Mouse (Mus musculus) liver, embryonic 14.5 days (tissue): ENCODE results near the gene Jsrp1. TPM values are rescaled to one million over a fixed set of nuclear protein-coding genes. Genes with fewer than 3 reads are reported as not detected.

Experiments used
- ATAC-seq: fragments of 200-750 bp; cut with Nextera tagmentation; 2 replicates; pipeline ENCODE4 v1.8.0; 2017; ENCODE audit warnings: moderate number of reproducible peaks, mild to moderate bottlenecking, moderate library complexity; ENCODE audit not compliant: insufficient read depth
- DNase-seq, 3 experiments: peaks; one replicate each; pipeline ENCODE4 v3.0.0-alpha.2; 2012 to 2013; ENCODE audit warnings: low read depth in 3 of 3, low spot score in 3 of 3
- H3K27ac ChIP-seq: fragments of 300-500 bp; sonication (generic); 2 replicates; pipeline ENCODE4 v1.5.1; 2014; ENCODE audit warnings: moderate library complexity, mild to moderate bottlenecking, control low read depth, inconsistent platforms
- H3K27me3 ChIP-seq: fragments of 300-500 bp; sonication (generic); 2 replicates; pipeline ENCODE4 v1.6.1; 2014; ENCODE audit warnings: mild to moderate bottlenecking, low read length, moderate library complexity; ENCODE audit not compliant: control insufficient read depth, insufficient read depth
- H3K36me3 ChIP-seq: fragments of 300-500 bp; sonication (generic); replicated peaks from 2 replicates; pipeline ENCODE4 v1.6.1; 2014; ENCODE audit warnings: low read depth; ENCODE audit not compliant: control insufficient read depth, insufficient read depth
- H3K4me1 ChIP-seq, 2 experiments: fragments of 200-500 bp in 1 of 2; fragments of 300-500 bp in 1 of 2; sonication (generic) in 1 of 2; replicated peaks; 2 replicates each; pipeline ENCODE4 v1.6.1; 2012 to 2014; ENCODE audit warnings: antibody characterized with exemption in 1 of 2, inconsistent platforms in 1 of 2, low read length in 1 of 2; ENCODE audit not compliant: control insufficient read depth in 2 of 2, insufficient read depth in 2 of 2
- H3K4me2 ChIP-seq: fragments of 300-500 bp; sonication (generic); 2 replicates; pipeline ENCODE4 v1.6.1; 2014; ENCODE audit warnings: low read depth, mild to moderate bottlenecking, control low read depth, moderate library complexity
- H3K4me3 ChIP-seq, 2 experiments: fragments of 200-500 bp in 1 of 2; fragments of 300-500 bp in 1 of 2; sonication (generic) in 1 of 2; 2 replicates each; pipeline ENCODE4 v1.5.1; 2012 to 2014; ENCODE audit warnings: low read depth in 2 of 2, low read length in 2 of 2, mild to moderate bottlenecking in 2 of 2, control low read depth in 1 of 2, inconsistent platforms in 1 of 2, moderate library complexity in 1 of 2; ENCODE audit not compliant: insufficient read depth in 1 of 2
- H3K9ac ChIP-seq: fragments of 300-500 bp; sonication (generic); replicated peaks from 2 replicates; pipeline ENCODE4 v1.6.1; 2014; ENCODE audit warnings: mild to moderate bottlenecking, control low read depth, moderate library complexity
- H3K9me3 ChIP-seq: fragments of 300-500 bp; sonication (generic); 2 replicates; pipeline ENCODE4 v1.6.1; 2016; ENCODE audit warnings: low read length, mixed read lengths; ENCODE audit not compliant: control insufficient read depth
- CTCF ChIP-seq: IDR thresholded peaks from 2 replicates; pipeline ENCODE4 v1.5.1; 2016; ENCODE audit warnings: antibody characterized with exemption, low read depth, control low read depth
- EP300 ChIP-seq: IDR thresholded peaks from 2 replicates; pipeline ENCODE4 v1.6.1; 2016; ENCODE audit warnings: antibody characterized with exemption, low read depth
- WGBS: fragments of 180-500 bp; shearing (Covaris S2); extraction: QIAGEN DNeasy Blood & Tissue Kit; methylation state at CpG from one replicate; pipeline ENCODE4 v1.1.7; 2014; ENCODE audit not compliant: insufficient replicate concordance; 5-methylcytosine and 5-hydroxymethylcytosine counted together
- polyA plus RNA-seq, 2 experiments: library from polyadenylated mRNA; depleted of rRNA in 1 of 2; stranded (reverse) in 1 of 2; unstranded in 1 of 2; fragments of >200 nt; fragmentation: Nextera tagmentation in 1 of 2; extraction: Ambion mirVana in 1 of 2; gene quantifications; 2 replicates each; pipeline versions ENCODE4 v1.2.1 to v1.2.3; 2012 to 2014

Jsrp1 gene
- polyA plus RNA-seq, 2 experiments, result not detected

DNA sequence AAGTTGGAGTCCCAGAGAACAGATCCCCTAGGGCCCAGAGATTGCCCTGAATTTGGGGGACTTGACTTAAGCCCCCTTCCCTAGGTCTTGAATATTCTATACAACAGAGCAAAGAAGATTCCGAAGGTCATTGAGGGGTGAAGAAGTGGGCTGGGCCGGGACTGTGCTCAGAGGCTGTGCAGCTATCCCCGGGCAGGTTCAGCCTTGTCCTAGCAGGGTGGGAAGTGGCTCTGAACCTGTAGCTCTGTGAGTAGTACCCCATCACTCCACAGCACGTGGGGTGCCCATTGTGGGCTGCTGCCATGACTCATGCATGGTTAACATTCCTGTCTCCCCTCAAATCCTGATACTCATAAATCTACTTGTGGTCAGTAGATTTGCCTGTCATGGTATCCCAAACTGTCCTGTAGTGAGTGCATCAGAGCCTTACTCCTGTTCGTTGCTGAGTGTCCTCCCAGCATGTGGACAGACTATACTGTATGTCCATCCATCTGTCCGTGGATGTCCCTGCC lies 36.9 kb downstream of the Jsrp1 start:
- Histone ChIP-seq H3K9me3 (no peaks in the 10 kb centered on the region), H3K4me2 (no peak overlapping the region), H3K4me1 (peaks cover 3 to 9% of the 10 kb centered on the region in 2 experiments; a peak in 3 of 4 replicates), H3K4me3 (no peak overlapping the region), H3K27me3 (no peaks in the 10 kb centered on the region), H3K36me3 (peaks cover 73% of the 10 kb centered on the region), H3K27ac (no peak overlapping the region), H3K9ac (no peak overlapping the region)
- TF ChIP-seq CTCF (no peak), EP300 (no peak)
- 82% methylated on average over 6 of the region's 6 CpGs for WGBS
- ATAC-seq, result no peak
- no peak for DNase-seq

DNA sequence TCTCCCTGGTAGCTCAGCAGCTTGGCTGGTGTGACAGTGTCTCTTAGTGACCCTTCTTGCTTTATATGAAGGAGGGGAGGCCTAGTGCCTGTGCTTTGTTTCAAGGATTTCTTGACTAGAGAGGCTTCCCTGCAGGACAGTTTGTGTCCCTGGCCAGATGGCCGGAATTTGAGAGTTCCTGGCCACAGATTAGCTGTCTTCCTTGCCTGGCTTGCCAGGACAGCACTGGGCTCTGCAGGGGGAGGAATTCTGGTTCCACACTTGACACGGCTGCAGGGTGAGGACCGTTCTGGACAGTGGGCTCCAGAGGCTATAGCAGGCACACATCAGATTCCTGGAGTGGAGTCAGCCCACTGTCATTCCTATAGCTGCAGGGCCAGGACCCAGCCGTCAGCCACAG lies 37.6 kb downstream of the Jsrp1 start:
- H3K4me3 ChIP-seq, result no peak overlapping the region
- ATAC-seq, result no peak
- H3K4me1 ChIP-seq, result peaks cover 3 to 9% of the 10 kb centered on the region in 2 experiments; a peak in 3 of 4 replicates
- no peaks in the 10 kb centered on the region for H3K9me3 ChIP-seq
- no peak overlapping the region for H3K9ac ChIP-seq
- TF ChIP-seq EP300 (no peak), CTCF (no peak)
- H3K36me3 ChIP-seq, result peaks cover 73% of the 10 kb centered on the region
- no peaks in the 10 kb centered on the region for H3K27me3 ChIP-seq
- DNase-seq, result no peak
- WGBS, result 81% methylated on average over 4 of the region's 4 CpGs
- no peak overlapping the region for H3K27ac ChIP-seq
- no peak overlapping the region for H3K4me2 ChIP-seq

DNA sequence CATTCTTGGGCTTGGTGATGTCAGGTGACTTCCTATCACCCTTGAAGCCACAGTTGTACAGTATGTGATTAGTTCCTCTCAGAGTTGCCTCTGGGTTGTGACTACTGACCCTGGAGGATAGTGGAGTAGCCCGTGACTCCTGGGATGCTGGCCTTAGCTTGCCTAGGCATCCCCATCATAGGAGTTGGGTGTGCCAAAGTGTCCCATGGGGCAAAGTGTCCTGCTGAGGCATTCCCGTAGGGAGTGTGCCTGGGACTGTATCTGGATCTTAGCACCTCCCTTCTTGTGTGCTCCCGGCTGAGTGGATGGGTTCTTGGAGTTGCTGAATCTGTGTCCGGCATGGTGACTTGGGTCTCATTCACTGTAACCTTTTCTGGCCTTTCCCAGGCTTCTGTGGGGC lies 38.3 kb downstream of the Jsrp1 start:
- Histone ChIP-seq H3K9me3 (no peaks in the 10 kb centered on the region), H3K27me3 (no peaks in the 10 kb centered on the region), H3K4me1 (peaks cover 3 to 11% of the 10 kb centered on the region in 2 experiments; a peak in 3 of 4 replicates), H3K36me3 (peaks cover 75% of the 10 kb centered on the region), H3K4me3 (no peak overlapping the region), H3K4me2 (no peak overlapping the region), H3K9ac (no peak overlapping the region), H3K27ac (no peak overlapping the region)
- TF ChIP-seq CTCF, result no peak
- no peak for TF ChIP-seq EP300
- WGBS, result 72% methylated on average over 4 of the region's 4 CpGs
- ATAC-seq (peak; percentile 16; the same call in 1 of the 2 replicates), DNase-seq (no peak)

DNA sequence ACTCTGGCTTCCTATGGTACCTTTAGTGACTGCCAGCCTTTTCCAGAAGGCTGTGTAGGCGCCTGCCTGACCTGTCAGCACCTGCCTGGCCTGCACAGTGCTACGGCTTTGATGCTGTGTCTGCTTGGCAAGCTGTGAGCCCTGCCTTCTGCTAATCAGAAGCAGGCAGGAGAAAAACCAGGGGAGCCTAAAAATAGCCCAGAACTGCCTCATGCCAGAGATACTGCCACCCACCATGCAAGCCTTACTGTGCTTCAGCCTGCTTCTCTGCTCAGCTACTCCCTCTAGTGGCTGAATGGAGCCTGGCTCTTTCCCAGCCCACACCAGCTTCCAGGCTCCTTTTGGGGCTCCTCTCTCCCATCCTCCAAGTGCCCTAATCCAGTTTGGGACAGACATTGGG lies 38.7 kb downstream of the Jsrp1 start:
- H3K27me3 ChIP-seq, result no peaks in the 10 kb centered on the region
- WGBS, result 28% methylated on average over 2 of the region's 2 CpGs
- H3K9ac ChIP-seq, result no peak overlapping the region
- no peak overlapping the region for H3K27ac ChIP-seq
- ATAC-seq (peak; percentile 83), DNase-seq (peak; percentile 51 to 59 (median 58))
- H3K9me3 ChIP-seq, result no peaks in the 10 kb centered on the region
- peaks cover 74% of the 10 kb centered on the region for H3K36me3 ChIP-seq
- TF ChIP-seq CTCF (peak; percentile 98), EP300 (peak; percentile 36; the same call in 1 of the 2 replicates)
- peaks cover 3 to 11% of the 10 kb centered on the region in 2 experiments; a peak in 3 of 4 replicates for H3K4me1 ChIP-seq
- H3K4me2 ChIP-seq, result no peak overlapping the region
- no peak overlapping the region for H3K4me3 ChIP-seq

DNA sequence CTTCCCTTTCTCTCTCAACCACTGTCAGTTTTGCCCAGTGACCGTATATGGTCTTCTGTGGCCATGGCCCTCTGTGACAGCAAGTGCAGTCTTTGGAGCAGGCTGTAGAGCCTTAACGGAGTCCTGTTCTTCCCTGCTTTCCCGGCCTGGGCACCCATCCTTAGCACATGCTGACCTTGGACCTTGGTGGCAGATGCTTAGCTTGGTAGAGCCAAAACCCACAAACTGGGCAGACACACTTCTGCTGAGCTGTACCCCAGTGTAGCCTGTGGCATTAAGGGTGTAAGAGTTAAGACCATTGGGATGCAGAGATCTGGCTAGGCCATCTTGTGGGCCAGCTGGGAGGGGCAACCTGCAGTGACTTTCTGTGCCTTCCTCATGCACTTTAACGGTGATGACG lies 39.5 kb downstream of the Jsrp1 start:
- WGBS, result 79% methylated on average over 5 of the region's 5 CpGs
- no peak overlapping the region for H3K4me2 ChIP-seq
- peaks cover 70% of the 10 kb centered on the region for H3K36me3 ChIP-seq
- ATAC-seq (no peak), DNase-seq (no peak)
- no peak overlapping the region for H3K9ac ChIP-seq
- no peak overlapping the region for H3K4me3 ChIP-seq
- no peak for TF ChIP-seq EP300
- TF ChIP-seq CTCF, result no peak
- H3K4me1 ChIP-seq, result peaks cover 3 to 11% of the 10 kb centered on the region in 2 experiments; a peak in 3 of 4 replicates
- H3K27me3 ChIP-seq, result no peaks in the 10 kb centered on the region
- no peaks in the 10 kb centered on the region for H3K9me3 ChIP-seq
- no peak overlapping the region for H3K27ac ChIP-seq
